Mouse (Mus musculus) limb, embryonic 14.5 days (tissue): ENCODE data around the gene Gabbr1. TPM values are rescaled to one million over a fixed set of nuclear protein-coding genes. Genes with fewer than 3 reads are reported as not detected.

Source experiments
- ATAC-seq: fragments of 200-750 bp; cut with Nextera tagmentation; 2 replicates; pipeline ENCODE4 v1.8.0; 2017; ENCODE audit warnings: low read depth, moderate number of reproducible peaks, moderate TSS enrichment; ENCODE audit not compliant: low FRiP score
- DNase-seq: peaks from one replicate; pipeline ENCODE4 v3.0.0-alpha.2; 2015; ENCODE audit warnings: low spot score
- H3K27ac ChIP-seq: fragments of 300-500 bp; sonication (generic); replicated peaks from 2 replicates; pipeline ENCODE4 v1.5.1; 2014; ENCODE audit warnings: low read depth, mild to moderate bottlenecking, low read length, moderate library complexity, mixed read lengths
- H3K27me3 ChIP-seq: fragments of 300-500 bp; sonication (generic); 2 replicates; pipeline ENCODE4 v1.6.1; 2014; ENCODE audit warnings: low read length, mixed read lengths; ENCODE audit not compliant: control insufficient read depth, insufficient read depth
- H3K36me3 ChIP-seq: fragments of 300-500 bp; sonication (generic); 2 replicates; pipeline ENCODE4 v1.6.1; 2014; ENCODE audit warnings: mild to moderate bottlenecking, low read length, moderate library complexity, mixed read lengths; ENCODE audit not compliant: control insufficient read depth, insufficient read depth
- H3K4me1 ChIP-seq: fragments of 300-500 bp; sonication (generic); 2 replicates; pipeline ENCODE4 v1.6.1; 2014; ENCODE audit warnings: antibody characterized with exemption, low read length, mixed read lengths; ENCODE audit not compliant: control insufficient read depth, insufficient read depth
- H3K4me2 ChIP-seq: fragments of 300-500 bp; sonication (generic); replicated peaks from 2 replicates; pipeline ENCODE4 v1.6.1; 2014; ENCODE audit warnings: low read depth, mild to moderate bottlenecking, low read length, moderate library complexity; ENCODE audit not compliant: severe bottlenecking
- H3K4me3 ChIP-seq: fragments of 300-500 bp; sonication (generic); replicated peaks from 2 replicates; pipeline ENCODE4 v1.5.1; 2014; ENCODE audit warnings: low read length
- H3K9ac ChIP-seq: fragments of 300-500 bp; sonication (generic); 2 replicates; pipeline ENCODE4 v1.6.1; 2014; ENCODE audit warnings: mild to moderate bottlenecking, low read depth, low read length, moderate library complexity; ENCODE audit not compliant: severe bottlenecking
- H3K9me3 ChIP-seq: fragments of 300-500 bp; sonication (generic); 2 replicates; pipeline ENCODE4 v1.6.1; 2016; ENCODE audit warnings: low read length; ENCODE audit not compliant: control insufficient read depth
- POLR2A ChIP-seq: fragments of 200-500 bp; IDR thresholded peaks from 2 replicates; pipeline ENCODE4 v1.8.0; 2012; ENCODE audit warnings: inconsistent platforms, mild to moderate bottlenecking, moderate library complexity, borderline replicate concordance; ENCODE audit not compliant: insufficient read depth, insufficient read length; ENCODE audit errors: extremely low read depth
- WGBS: fragments of 180-500 bp; shearing (Covaris S2); extraction: QIAGEN DNeasy Blood & Tissue Kit; methylation state at CpG from one replicate; pipeline ENCODE4 v1.1.7; 2014; 5-methylcytosine and 5-hydroxymethylcytosine counted together
- polyA plus RNA-seq, 2 experiments: library from polyadenylated mRNA; depleted of rRNA in 1 of 2; stranded (reverse) in 1 of 2; unstranded in 1 of 2; fragments of >200 nt; fragmentation: Nextera tagmentation in 1 of 2; extraction: Ambion mirVana in 1 of 2; gene quantifications; 2 replicates each; pipeline versions ENCODE4 v1.2.1 to v1.2.3; 2012 to 2014

Gabbr1 gene
- polyA plus RNA-seq, 2 experiments, result 8.4 to 111 TPM

DNA sequence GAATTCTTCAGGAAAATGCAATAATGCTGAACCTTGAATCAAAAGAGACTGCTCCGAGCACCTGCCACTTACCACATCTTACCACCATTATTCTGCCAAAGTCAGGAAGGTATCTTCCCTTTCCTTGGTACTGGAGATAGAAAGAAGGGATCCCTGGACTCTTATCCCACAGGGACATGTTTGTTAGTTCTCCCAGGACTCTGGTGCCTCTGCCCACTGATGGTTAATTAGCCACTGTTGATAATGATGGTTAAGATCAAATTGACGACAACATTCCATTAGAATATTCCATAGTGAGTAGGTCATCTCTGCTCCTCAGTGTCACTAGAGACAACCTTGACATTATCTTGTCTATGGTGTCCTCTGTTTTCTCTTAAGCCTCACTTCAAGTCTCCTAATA is 74.2 kb downstream of the Gabbr1 start, which contains the start of gene Olfr92:
Gene Olfr92 (minus strand): TSS at position 101 of the 400 bp plus-strand sequence.
- DNase-seq (no peak), ATAC-seq (no peak)
- WGBS, result 82% methylated on average over 2 of the region's 2 CpGs
- no peak for TF ChIP-seq POLR2A
- Histone ChIP-seq H3K4me1 (no peaks in the 10 kb centered on the region), H3K36me3 (no peaks in the 10 kb centered on the region), H3K4me3 (no peak within 1 kb of the TSS), H3K27me3 (no peaks in the 10 kb centered on the region), H3K9me3 (no peaks in the 10 kb centered on the region), H3K9ac (no peak within 1 kb of the TSS), H3K27ac (no peak within 1 kb of the TSS), H3K4me2 (no peak within 1 kb of the TSS)

Other genes with a start within 250 kb of the Gabbr1 start
- not detected in 2 replicates for gene H2-M10.6, start 233.8 kb upstream of the Gabbr1 start, polyA plus RNA-seq (2012; rRNA removed)
- gene H2-M10.6, start 233.8 kb upstream of the Gabbr1 start, polyA plus RNA-seq (2014; fragmentation: Nextera tagmentation; extraction: Ambion mirVana), result not detected in 2 replicates
- 41.0 and 43.5 TPM in 2 replicates for gene Trim26, start 208.8 kb upstream of the Gabbr1 start, polyA plus RNA-seq (2012; rRNA removed)
- 33.9 and 38.1 TPM in 2 replicates for gene Trim26, start 208.8 kb upstream of the Gabbr1 start, polyA plus RNA-seq (2014; fragmentation: Nextera tagmentation; extraction: Ambion mirVana)
- gene Trim15, start 178.8 kb upstream of the Gabbr1 start, polyA plus RNA-seq (2012; rRNA removed), result not detected in 2 replicates
- gene Trim15, start 178.8 kb upstream of the Gabbr1 start, polyA plus RNA-seq (2014; fragmentation: Nextera tagmentation; extraction: Ambion mirVana), result 0.18 and 0.21 TPM in 2 replicates
- gene Trim10, start 176.4 kb upstream of the Gabbr1 start, polyA plus RNA-seq (2012; rRNA removed), result 0.67 and 0.91 TPM in 2 replicates
- 2.7 and 3.1 TPM in 2 replicates for gene Trim10, start 176.4 kb upstream of the Gabbr1 start, polyA plus RNA-seq (2014; fragmentation: Nextera tagmentation; extraction: Ambion mirVana)
- 0.08 TPM in 1 of 2 replicates, not detected in the other for gene Trim40, start 155.8 kb upstream of the Gabbr1 start, polyA plus RNA-seq (2012; rRNA removed)
- gene Trim40, start 155.8 kb upstream of the Gabbr1 start, polyA plus RNA-seq (2014; fragmentation: Nextera tagmentation; extraction: Ambion mirVana), result not detected in 2 replicates
- not detected in 2 replicates for gene Trim31, start 147.8 kb upstream of the Gabbr1 start, polyA plus RNA-seq (2012; rRNA removed)
- not detected in 2 replicates for gene Trim31, start 147.8 kb upstream of the Gabbr1 start, polyA plus RNA-seq (2014; fragmentation: Nextera tagmentation; extraction: Ambion mirVana)
- 3.2 and 4.0 TPM in 2 replicates for gene Rnf39, start 103.0 kb upstream of the Gabbr1 start, polyA plus RNA-seq (2012; rRNA removed)
- gene Rnf39, start 103.0 kb upstream of the Gabbr1 start, polyA plus RNA-seq (2014; fragmentation: Nextera tagmentation; extraction: Ambion mirVana), result 2.8 and 3.5 TPM in 2 replicates
- gene Ppp1r11, start 94.2 kb upstream of the Gabbr1 start, polyA plus RNA-seq (2012; rRNA removed), result 81.5 and 116 TPM in 2 replicates
- 125 and 128 TPM in 2 replicates for gene Ppp1r11, start 94.2 kb upstream of the Gabbr1 start, polyA plus RNA-seq (2014; fragmentation: Nextera tagmentation; extraction: Ambion mirVana)
- 73.7 and 81.6 TPM in 2 replicates for gene Znrd1, start 87.4 kb upstream of the Gabbr1 start, polyA plus RNA-seq (2012; rRNA removed)
- 103 and 108 TPM in 2 replicates for gene Znrd1, start 87.4 kb upstream of the Gabbr1 start, polyA plus RNA-seq (2014; fragmentation: Nextera tagmentation; extraction: Ambion mirVana)
- gene Znrd1as, start 87.4 kb upstream of the Gabbr1 start, polyA plus RNA-seq (2012; rRNA removed), result 1.8 and 5.9 TPM in 2 replicates
- 5.8 and 5.9 TPM in 2 replicates for gene Znrd1as, start 87.4 kb upstream of the Gabbr1 start, polyA plus RNA-seq (2014; fragmentation: Nextera tagmentation; extraction: Ambion mirVana)
- 0.53 and 0.58 TPM in 2 replicates for gene 2410137M14Rik, start 64.7 kb upstream of the Gabbr1 start, polyA plus RNA-seq (2012; rRNA removed)
- not detected in 2 replicates for gene 2410137M14Rik, start 64.7 kb upstream of the Gabbr1 start, polyA plus RNA-seq (2014; fragmentation: Nextera tagmentation; extraction: Ambion mirVana)
- 6.3 and 7.4 TPM in 2 replicates for gene H2-M5, start 56.4 kb upstream of the Gabbr1 start, polyA plus RNA-seq (2012; rRNA removed)
- gene H2-M5, start 56.4 kb upstream of the Gabbr1 start, polyA plus RNA-seq (2014; fragmentation: Nextera tagmentation; extraction: Ambion mirVana), result 0.29 and 0.61 TPM in 2 replicates
- gene Zfp57, start 44.8 kb upstream of the Gabbr1 start, polyA plus RNA-seq (2012; rRNA removed), result 140 and 149 TPM in 2 replicates
- 85.9 and 86.1 TPM in 2 replicates for gene Zfp57, start 44.8 kb upstream of the Gabbr1 start, polyA plus RNA-seq (2014; fragmentation: Nextera tagmentation; extraction: Ambion mirVana)
- not detected in 2 replicates for gene Mog, start 22.6 kb upstream of the Gabbr1 start, polyA plus RNA-seq (2012; rRNA removed)
- gene Mog, start 22.6 kb upstream of the Gabbr1 start, polyA plus RNA-seq (2014; fragmentation: Nextera tagmentation; extraction: Ambion mirVana), result 0.35 TPM in 1 of 2 replicates, not detected in the other
- gene Olfr90, start 42.5 kb downstream of the Gabbr1 start, polyA plus RNA-seq (2012; rRNA removed), result not detected in 2 replicates
- gene Olfr90, start 42.5 kb downstream of the Gabbr1 start, polyA plus RNA-seq (2014; fragmentation: Nextera tagmentation; extraction: Ambion mirVana), result not detected in 2 replicates
- gene Olfr91, start 52.3 kb downstream of the Gabbr1 start, polyA plus RNA-seq (2012; rRNA removed), result not detected in 2 replicates
- gene Olfr91, start 52.3 kb downstream of the Gabbr1 start, polyA plus RNA-seq (2014; fragmentation: Nextera tagmentation; extraction: Ambion mirVana), result 0.07 TPM in 1 of 2 replicates, not detected in the other
- gene Olfr92, start 74.1 kb downstream of the Gabbr1 start, polyA plus RNA-seq (2012; rRNA removed), result not detected in 2 replicates
- not detected in 2 replicates for gene Olfr92, start 74.1 kb downstream of the Gabbr1 start, polyA plus RNA-seq (2014; fragmentation: Nextera tagmentation; extraction: Ambion mirVana)
- gene Olfr93, start 115.5 kb downstream of the Gabbr1 start, polyA plus RNA-seq (2012; rRNA removed), result not detected in 2 replicates
- gene Olfr93, start 115.5 kb downstream of the Gabbr1 start, polyA plus RNA-seq (2014; fragmentation: Nextera tagmentation; extraction: Ambion mirVana), result not detected in 2 replicates
- not detected in 2 replicates for gene Ubd, start 147.9 kb downstream of the Gabbr1 start, polyA plus RNA-seq (2012; rRNA removed)
- gene Ubd, start 147.9 kb downstream of the Gabbr1 start, polyA plus RNA-seq (2014; fragmentation: Nextera tagmentation; extraction: Ambion mirVana), result not detected in 2 replicates
- gene Olfr94, start 155.0 kb downstream of the Gabbr1 start, polyA plus RNA-seq (2012; rRNA removed), result not detected in 2 replicates
- not detected in 2 replicates for gene Olfr94, start 155.0 kb downstream of the Gabbr1 start, polyA plus RNA-seq (2014; fragmentation: Nextera tagmentation; extraction: Ambion mirVana)
- gene Olfr95, start 167.2 kb downstream of the Gabbr1 start, polyA plus RNA-seq (2012; rRNA removed), result not detected in 2 replicates
- gene Olfr95, start 167.2 kb downstream of the Gabbr1 start, polyA plus RNA-seq (2014; fragmentation: Nextera tagmentation; extraction: Ambion mirVana), result not detected in 2 replicates
- gene Olfr96, start 174.2 kb downstream of the Gabbr1 start, polyA plus RNA-seq (2012; rRNA removed), result not detected in 2 replicates
- gene Olfr96, start 174.2 kb downstream of the Gabbr1 start, polyA plus RNA-seq (2014; fragmentation: Nextera tagmentation; extraction: Ambion mirVana), result not detected in 2 replicates
- gene Olfr97, start 191.4 kb downstream of the Gabbr1 start, polyA plus RNA-seq (2012; rRNA removed), result not detected in 2 replicates
- gene Olfr97, start 191.4 kb downstream of the Gabbr1 start, polyA plus RNA-seq (2014; fragmentation: Nextera tagmentation; extraction: Ambion mirVana), result not detected in 2 replicates
- not detected in 2 replicates for gene Olfr98, start 217.8 kb downstream of the Gabbr1 start, polyA plus RNA-seq (2012; rRNA removed)
- gene Olfr98, start 217.8 kb downstream of the Gabbr1 start, polyA plus RNA-seq (2014; fragmentation: Nextera tagmentation; extraction: Ambion mirVana), result not detected in 2 replicates
- gene H2-M3, start 224.3 kb downstream of the Gabbr1 start, polyA plus RNA-seq (2012; rRNA removed), result 1.00 and 1.4 TPM in 2 replicates
- gene H2-M3, start 224.3 kb downstream of the Gabbr1 start, polyA plus RNA-seq (2014; fragmentation: Nextera tagmentation; extraction: Ambion mirVana), result 1.3 and 2.6 TPM in 2 replicates
- not detected in 2 replicates for gene Olfr99, start 237.5 kb downstream of the Gabbr1 start, polyA plus RNA-seq (2012; rRNA removed)
- gene Olfr99, start 237.5 kb downstream of the Gabbr1 start, polyA plus RNA-seq (2014; fragmentation: Nextera tagmentation; extraction: Ambion mirVana), result not detected in 2 replicates